Mouse (Mus musculus) intestine, embryonic 16.5 days (tissue): ENCODE measurements around the gene Shisa9. TPM values are rescaled to one million over a fixed set of nuclear protein-coding genes. Genes with fewer than 3 reads are reported as not detected.

Source experiments
- ATAC-seq: fragments of 200-750 bp; cut with Nextera tagmentation; 2 replicates; pipeline ENCODE4 v1.8.0; 2017; ENCODE audit warnings: moderate TSS enrichment, moderate library complexity
- H3K27ac ChIP-seq: fragments of 300-500 bp; sonication (generic); 2 replicates; pipeline ENCODE4 v1.5.1; 2014; ENCODE audit warnings: mild to moderate bottlenecking, low read length
- H3K27me3 ChIP-seq: fragments of 300-500 bp; sonication (generic); replicated peaks from 2 replicates; pipeline ENCODE4 v1.6.1; 2014; ENCODE audit warnings: low read length, control low read depth, mixed read lengths; ENCODE audit not compliant: control insufficient read depth, insufficient read depth
- H3K36me3 ChIP-seq: fragments of 300-500 bp; sonication (generic); 2 replicates; pipeline ENCODE4 v1.6.1; 2014; ENCODE audit warnings: low read length, control low read depth; ENCODE audit not compliant: control insufficient read depth, insufficient read depth
- H3K4me1 ChIP-seq: fragments of 300-500 bp; sonication (generic); 2 replicates; pipeline ENCODE4 v1.6.1; 2014; ENCODE audit warnings: low read length, control low read depth, mixed read lengths; ENCODE audit not compliant: control insufficient read depth, insufficient read depth
- H3K4me2 ChIP-seq: fragments of 300-500 bp; sonication (generic); 2 replicates; pipeline ENCODE4 v1.6.1; 2014; ENCODE audit warnings: low read depth, low read length, control low read depth
- H3K4me3 ChIP-seq: fragments of 300-500 bp; sonication (generic); 2 replicates; pipeline ENCODE4 v1.5.1; 2014; ENCODE audit warnings: mild to moderate bottlenecking, low read length
- H3K9ac ChIP-seq: fragments of 300-500 bp; sonication (generic); 2 replicates; pipeline ENCODE4 v1.6.1; 2014; ENCODE audit warnings: low read depth, low read length
- H3K9me3 ChIP-seq: fragments of 300-500 bp; sonication (generic); 2 replicates; pipeline ENCODE4 v1.6.1; 2016; ENCODE audit warnings: low read length, control low read depth; ENCODE audit not compliant: control insufficient read depth
- WGBS: fragments of 180-500 bp; shearing (Covaris S2); extraction: QIAGEN DNeasy Blood & Tissue Kit; methylation state at CpG from one replicate; pipeline ENCODE4 v1.1.7; 2014; 5-methylcytosine and 5-hydroxymethylcytosine counted together
- polyA plus RNA-seq: library from polyadenylated mRNA; unstranded; fragments of >200 nt; fragmentation: Nextera tagmentation; extraction: Ambion mirVana; gene quantifications from 2 replicates; pipeline ENCODE4 v1.2.1, GENCODE M21; 2015

Gene Shisa9
- polyA plus RNA-seq, 1 experiment from 2014 or later: 0.62 TPM

- peak; percentile 63 for ATAC-seq
- no peak overlapping the region for H3K27ac ChIP-seq
- under 1% methylated on average over 69 of the region's 76 CpGs for WGBS
- H3K9ac ChIP-seq: peak overlapping the region; percentile 58; the same call in 1 of the 2 replicates
- H3K4me1 ChIP-seq: 0 out of 2 replicates have a peak, but pooled peaks cover 10% of the 10 kb centered on the region
- H3K27me3 ChIP-seq: peaks cover 62% of the 10 kb centered on the region
- peak overlapping the region; percentile 54 for H3K4me3 ChIP-seq
- peak overlapping the region; percentile 93 for H3K4me2 ChIP-seq
- H3K9me3 ChIP-seq: no peaks in the 10 kb centered on the region
- no peaks in the 10 kb centered on the region for H3K36me3 ChIP-seq
Observed at GRCm38 (mm10) chr16:11984271-11984791, 418 bp downstream of the Shisa9 start.

GRCm38 (mm10) chr16:11987056-11987455 is 3.1 kb downstream of the Shisa9 start:
- H3K9me3 ChIP-seq: no peaks in the 10 kb centered on the region
- 0 out of 2 replicates have a peak, but pooled peaks cover 10% of the 10 kb centered on the region for H3K4me1 ChIP-seq
- no peak overlapping the region for H3K27ac ChIP-seq
- H3K4me3 ChIP-seq: no peak overlapping the region
- WGBS: 80% methylated on average over 4 of the region's 4 CpGs
- H3K4me2 ChIP-seq: no peak overlapping the region
- H3K27me3 ChIP-seq: peaks cover 52% of the 10 kb centered on the region
- ATAC-seq: no peak
- no peaks in the 10 kb centered on the region for H3K36me3 ChIP-seq
- H3K9ac ChIP-seq: no peak overlapping the region

- Histone ChIP-seq H3K27me3 (no peaks in the 10 kb centered on the region), H3K9me3 (no peaks in the 10 kb centered on the region)
Observed at GRCm38 (mm10) chr16:12005177-12005576, 21.3 kb downstream of the Shisa9 start.

GRCm38 (mm10) chr16:12010136-12010535 is 26.2 kb downstream of the Shisa9 start:
- Histone ChIP-seq H3K4me1 (no peaks in the 10 kb centered on the region), H3K9ac (no peak overlapping the region), H3K4me3 (no peak overlapping the region), H3K27ac (no peak overlapping the region), H3K36me3 (no peaks in the 10 kb centered on the region), H3K27me3 (no peaks in the 10 kb centered on the region), H3K9me3 (peaks cover 5% of the 10 kb centered on the region; the same call in 1 of the 2 replicates), H3K4me2 (no peak overlapping the region)
- ATAC-seq: no peak
- WGBS: 87% methylated on average over 3 of the region's 3 CpGs

More at GRCm38 (mm10) chr16:12005177-12005576, 21.3 kb downstream of the Shisa9 start:
- Histone ChIP-seq H3K36me3 (no peaks in the 10 kb centered on the region), H3K27ac (no peak overlapping the region), H3K4me2 (no peak overlapping the region), H3K4me3 (no peak overlapping the region), H3K9ac (no peak overlapping the region), H3K4me1 (no peaks in the 10 kb centered on the region)
- 63% methylated on average over 2 of the region's 2 CpGs for WGBS
- peak; percentile 90 for ATAC-seq

GRCm38 (mm10) chr16:12012747-12013146 is 28.8 kb downstream of the Shisa9 start:
- Histone ChIP-seq H3K27me3 (no peaks in the 10 kb centered on the region), H3K9ac (no peak overlapping the region)
- WGBS: 65% methylated on average over 2 of the region's 2 CpGs

GRCm38 (mm10) chr16:12014523-12014922 is 30.6 kb downstream of the Shisa9 start:
- H3K9ac ChIP-seq: no peak overlapping the region
- H3K36me3 ChIP-seq: no peaks in the 10 kb centered on the region
- H3K4me1 ChIP-seq: no peaks in the 10 kb centered on the region
- no peak overlapping the region for H3K27ac ChIP-seq
- 69% methylated on average over 4 of the region's 4 CpGs for WGBS
- H3K4me2 ChIP-seq: no peak overlapping the region
- H3K4me3 ChIP-seq: no peak overlapping the region
- H3K27me3 ChIP-seq: no peaks in the 10 kb centered on the region
- H3K9me3 ChIP-seq: peaks cover 5% of the 10 kb centered on the region; the same call in 1 of the 2 replicates
- ATAC-seq: no peak

More at GRCm38 (mm10) chr16:12012747-12013146, 28.8 kb downstream of the Shisa9 start:
- H3K4me2 ChIP-seq: no peak overlapping the region
- H3K4me1 ChIP-seq: no peaks in the 10 kb centered on the region
- no peak for ATAC-seq
- H3K27ac ChIP-seq: no peak overlapping the region
- H3K9me3 ChIP-seq: peaks cover 5% of the 10 kb centered on the region; the same call in 1 of the 2 replicates
- no peak overlapping the region for H3K4me3 ChIP-seq
- no peaks in the 10 kb centered on the region for H3K36me3 ChIP-seq

- Histone ChIP-seq H3K27ac (no peak overlapping the region), H3K4me3 (no peak overlapping the region), H3K27me3 (no peaks in the 10 kb centered on the region), H3K4me2 (no peak overlapping the region), H3K9me3 (no peaks in the 10 kb centered on the region), H3K9ac (no peak overlapping the region), H3K4me1 (no peaks in the 10 kb centered on the region), H3K36me3 (no peaks in the 10 kb centered on the region)
- no peak for ATAC-seq
- 79% methylated on average over 4 of the region's 4 CpGs for WGBS
Observed at GRCm38 (mm10) chr16:12017921-12018618, 34.2 kb downstream of the Shisa9 start.

GRCm38 (mm10) chr16:12020103-12020755 is 36.3 kb downstream of the Shisa9 start:
- ATAC-seq: no peak
- H3K27me3 ChIP-seq: no peaks in the 10 kb centered on the region
- H3K4me1 ChIP-seq: no peaks in the 10 kb centered on the region
- 73% methylated on average over 1 of the region's 1 CpGs for WGBS
- H3K27ac ChIP-seq: no peak overlapping the region
- no peak overlapping the region for H3K9ac ChIP-seq
- no peaks in the 10 kb centered on the region for H3K9me3 ChIP-seq
- H3K4me2 ChIP-seq: no peak overlapping the region
- no peak overlapping the region for H3K4me3 ChIP-seq
- no peaks in the 10 kb centered on the region for H3K36me3 ChIP-seq

GRCm38 (mm10) chr16:12032441-12032840 is 48.5 kb downstream of the Shisa9 start:
- Histone ChIP-seq H3K4me1 (no peaks in the 10 kb centered on the region), H3K4me3 (no peak overlapping the region), H3K9me3 (no peaks in the 10 kb centered on the region), H3K4me2 (no peak overlapping the region), H3K9ac (no peak overlapping the region), H3K27me3 (no peaks in the 10 kb centered on the region), H3K27ac (no peak overlapping the region), H3K36me3 (no peaks in the 10 kb centered on the region)
- no peak for ATAC-seq
- WGBS: 78% methylated on average over 1 of the region's 1 CpGs
